Mouse (Mus musculus) mesoderm, embryonic 11.5 days (tissue): ENCODE results near the gene Mettl16.

Experiments used
- DNase-seq: peaks from one replicate; pipeline ENCODE4 v3.0.0-alpha.2; 2012; ENCODE audit warnings: low read depth, low spot score

Gene Mettl16

GRCm38 (mm10) chr11:74845784-74846183 lies 75.2 kb downstream of the Mettl16 start:
- no peak for DNase-seq

- DNase-seq = peak; percentile 73
Observed at GRCm38 (mm10) chr11:74847919-74848521, 77.4 kb downstream of the Mettl16 start.

GRCm38 (mm10) chr11:74850998-74851661 lies 80.5 kb downstream of the Mettl16 start:
- DNase-seq = no peak

GRCm38 (mm10) chr11:74857756-74858155 lies 87.1 kb downstream of the Mettl16 start:
- no peak for DNase-seq

DNA sequence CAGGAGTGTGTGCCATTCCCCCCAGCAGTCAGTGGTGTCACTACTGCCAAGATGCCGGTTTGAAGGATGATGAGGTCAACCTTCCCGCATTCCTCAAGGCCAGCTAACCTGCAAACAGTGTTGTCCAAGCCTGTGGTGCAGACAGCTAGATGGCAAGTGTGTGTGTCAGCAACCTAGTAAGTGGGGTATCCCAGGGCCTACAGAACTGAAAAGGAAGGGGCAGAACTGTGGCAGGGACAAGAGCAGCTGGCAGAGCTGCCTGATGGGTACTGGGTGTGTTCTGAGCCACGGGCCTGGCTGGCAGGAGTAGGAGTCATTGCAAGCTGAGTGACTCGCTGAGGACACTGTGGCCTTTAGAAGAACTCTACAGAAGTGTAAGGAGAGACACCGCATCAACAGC lies 91.5 kb downstream of the Mettl16 start:
- no peak for DNase-seq

- DNase-seq = no peak
Observed at GRCm38 (mm10) chr11:74863471-74863870, 92.8 kb downstream of the Mettl16 start.

DNA sequence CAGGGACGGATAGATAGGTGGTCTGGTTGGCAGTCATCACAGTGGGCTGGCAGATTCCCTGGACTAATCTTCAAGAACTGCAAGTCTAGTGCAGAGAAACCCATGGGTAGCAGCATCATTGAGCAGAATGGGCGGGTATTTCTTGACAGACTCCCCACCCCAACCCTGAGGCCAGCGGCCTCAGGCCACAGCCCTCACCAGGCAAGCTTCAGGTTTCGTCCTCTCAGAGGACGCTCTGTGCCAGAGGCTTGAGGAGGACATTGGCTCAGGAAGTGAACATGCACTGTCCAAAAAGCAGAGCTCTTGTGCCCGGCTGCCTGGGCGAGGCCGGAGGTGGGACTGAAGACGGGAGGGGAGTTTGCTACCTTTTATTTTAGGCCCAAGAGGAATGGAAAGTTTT lies 93.8 kb downstream of the Mettl16 start:
- no peak for DNase-seq

GRCm38 (mm10) chr11:74865252-74865651 lies 94.6 kb downstream of the Mettl16 start:
- DNase-seq = no peak

GRCm38 (mm10) chr11:74866640-74867039 lies 96.0 kb downstream of the Mettl16 start:
- no peak for DNase-seq

- no peak for DNase-seq
Observed at GRCm38 (mm10) chr11:74867181-74867580, 96.6 kb downstream of the Mettl16 start.

GRCm38 (mm10) chr11:74868046-74868760 lies 97.6 kb downstream of the Mettl16 start:
- DNase-seq = no peak

DNA sequence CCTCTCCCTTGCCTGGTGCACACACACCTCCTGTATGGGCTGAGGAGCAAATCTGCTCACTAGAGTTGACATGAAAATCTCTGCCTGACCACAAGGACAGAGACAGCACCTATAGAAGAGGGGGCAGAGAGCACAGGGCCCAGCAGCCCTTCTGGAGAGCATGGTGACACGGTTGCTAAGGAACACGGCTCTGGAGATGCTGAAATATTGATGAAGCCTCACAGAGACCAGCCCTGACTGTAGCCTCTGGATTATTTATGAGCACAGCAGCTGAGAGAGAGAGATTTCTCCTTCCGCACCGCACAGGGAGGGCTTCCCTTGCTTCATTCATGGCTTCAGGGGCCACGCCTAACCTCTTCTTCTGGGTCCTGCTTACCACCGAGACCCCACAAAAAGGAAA lies 99.0 kb downstream of the Mettl16 start:
- peak; percentile 24 for DNase-seq

- DNase-seq = no peak
Observed at GRCm38 (mm10) chr11:74870544-74870943, 99.9 kb downstream of the Mettl16 start.

DNA sequence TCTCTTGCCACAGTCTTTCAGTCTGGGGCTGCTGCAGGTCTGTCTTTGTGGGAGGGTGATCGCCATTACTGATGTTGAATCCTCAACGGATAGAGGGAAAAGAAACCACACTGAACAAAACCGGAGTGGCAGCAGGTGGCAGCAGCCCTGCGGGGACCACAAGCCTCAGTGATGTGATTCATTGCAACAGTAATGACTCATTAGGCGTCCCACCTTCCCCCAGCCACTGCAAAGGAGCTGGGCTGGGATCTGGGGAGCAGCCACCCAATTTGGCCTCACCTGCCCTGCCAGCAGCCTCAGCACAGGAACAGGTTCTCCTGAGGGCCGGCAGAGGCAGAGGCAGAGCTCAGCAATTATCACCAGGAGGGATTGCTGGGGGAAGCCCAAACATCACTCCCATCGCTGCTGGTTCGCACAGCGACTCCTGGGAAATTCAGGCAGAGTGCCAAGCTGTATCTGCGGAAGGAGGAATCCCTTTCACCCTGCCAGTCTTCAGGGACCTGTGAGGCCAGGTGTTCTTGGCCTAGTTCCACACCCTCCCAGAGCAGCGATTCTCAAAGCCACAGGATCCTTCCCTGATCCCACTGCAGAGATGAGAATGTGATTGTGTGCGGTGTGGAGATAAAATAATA lies 100.5 kb downstream of the Mettl16 start:
- no peak for DNase-seq

DNA sequence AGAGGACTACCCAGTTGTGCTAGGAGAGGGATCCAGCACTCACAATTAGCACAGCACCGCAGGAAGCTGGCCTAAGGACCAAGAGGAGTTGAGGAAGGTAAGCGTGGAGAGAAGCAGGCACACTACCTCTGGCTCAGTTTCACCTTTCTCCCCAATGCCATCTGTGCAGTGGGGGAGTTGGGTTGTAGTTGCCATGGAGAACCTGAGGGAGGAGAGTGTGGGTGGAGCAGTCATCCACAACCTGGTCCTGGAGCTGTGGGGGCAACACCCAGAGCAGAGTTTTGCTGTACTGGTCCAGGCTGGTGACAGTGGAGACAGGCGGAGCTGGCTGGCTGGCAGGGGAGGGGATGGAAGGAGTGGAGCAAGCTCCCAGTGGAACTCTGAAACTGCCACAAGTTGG lies 104.0 kb downstream of the Mettl16 start:
- no peak for DNase-seq

DNA sequence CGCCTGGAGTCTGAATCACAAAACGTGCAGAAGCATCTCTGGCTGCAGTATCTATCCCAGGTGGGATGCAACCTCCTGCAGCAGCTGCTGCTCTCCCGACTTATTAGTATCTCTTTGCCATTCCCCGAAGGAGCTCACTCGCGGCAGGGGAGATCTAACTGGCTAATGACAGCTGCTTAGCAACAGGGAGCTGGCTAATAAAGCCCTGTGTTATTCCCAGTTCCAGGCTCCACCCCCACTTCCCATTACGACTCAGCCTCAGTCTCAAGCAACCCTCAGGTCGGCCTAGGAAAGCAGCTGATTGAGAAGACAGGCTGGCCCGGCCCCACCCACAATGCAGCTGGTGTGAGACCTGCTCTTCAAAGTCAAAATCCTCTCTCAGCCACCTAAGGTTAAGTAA lies 106.2 kb downstream of the Mettl16 start:
- DNase-seq = peak; percentile 74
